Mouse (Mus musculus) adrenal gland, adult (tissue): ENCODE measurements around the gene Pgm5.

Experiments used
- DNase-seq, 2 experiments: peaks; one replicate each; pipeline ENCODE4 v3.0.0; 2022 to 2023; ENCODE audit warnings: low spot score in 1 of 2; ENCODE audit not compliant: inconsistent age in 2 of 2

Pgm5 gene

DNA sequence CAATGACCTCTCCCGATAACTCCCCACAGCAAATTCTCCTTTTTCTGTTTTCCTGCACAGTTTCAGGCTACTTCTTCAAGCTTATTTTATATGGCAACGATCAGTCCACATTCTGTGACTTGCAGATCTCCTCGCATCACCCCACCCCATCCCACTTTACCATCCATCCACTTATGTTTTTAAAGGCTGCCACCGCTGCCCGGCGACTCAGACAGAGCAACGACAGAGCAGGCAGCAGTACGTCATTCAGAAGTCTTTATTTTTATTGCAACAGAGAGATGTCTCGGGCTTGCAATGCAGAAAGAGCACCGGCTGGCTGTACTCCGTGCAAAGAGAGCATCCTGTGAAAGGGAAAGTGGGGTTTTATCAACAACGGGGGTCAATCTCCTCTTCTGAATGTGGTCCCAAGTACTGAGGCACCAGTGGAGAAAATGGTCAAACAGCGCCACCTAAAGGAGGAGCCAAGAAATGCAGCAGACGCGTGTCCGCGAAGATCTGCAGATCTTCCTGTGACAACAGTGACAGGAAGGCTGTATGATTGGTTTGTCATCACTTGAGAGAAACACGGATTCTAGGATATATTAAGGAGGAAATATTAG lies 9.5 kb upstream of the Pgm5 start:
- peak; percentile 62 to 91 for DNase-seq

DNA sequence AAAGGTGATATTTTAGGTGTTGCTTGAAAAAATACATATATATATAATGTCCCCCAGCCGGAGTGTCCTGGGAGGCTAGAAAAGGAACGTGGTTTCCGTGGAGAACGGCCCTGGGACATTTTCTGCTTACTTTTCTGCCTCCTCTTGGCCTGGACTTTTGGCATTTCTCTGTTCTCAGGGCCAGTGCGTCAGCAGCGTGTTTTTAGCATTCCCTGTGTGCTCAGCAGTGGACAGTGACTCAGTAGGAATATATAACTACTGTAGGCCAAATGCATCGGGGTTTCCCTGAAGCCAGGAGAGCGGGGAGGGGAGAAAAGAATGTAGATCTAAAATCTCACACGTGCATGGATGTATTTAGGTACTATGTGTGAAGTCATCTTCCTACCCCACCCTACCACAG lies 3.8 kb upstream of the Pgm5 start:
- peak; percentile 80 to 85 for DNase-seq

DNA sequence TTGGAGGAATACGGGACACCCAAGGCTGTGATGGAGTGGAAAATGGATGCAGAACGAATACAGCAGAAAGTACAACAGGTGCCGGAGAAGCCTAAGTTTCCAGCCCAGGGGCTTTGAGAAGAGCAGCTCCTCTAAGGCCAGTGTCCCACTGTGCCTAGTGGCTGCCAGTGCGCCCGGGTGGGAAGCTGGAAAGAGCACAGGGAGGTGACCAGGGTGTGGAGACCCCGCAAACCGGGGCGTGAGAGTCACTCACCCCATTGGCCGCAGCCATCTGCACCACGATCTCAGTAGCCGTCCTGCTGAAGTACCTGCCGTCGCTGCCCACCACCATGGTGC lies 411 bp downstream of the Pgm5 start:
- DNase-seq, result no peak

DNA sequence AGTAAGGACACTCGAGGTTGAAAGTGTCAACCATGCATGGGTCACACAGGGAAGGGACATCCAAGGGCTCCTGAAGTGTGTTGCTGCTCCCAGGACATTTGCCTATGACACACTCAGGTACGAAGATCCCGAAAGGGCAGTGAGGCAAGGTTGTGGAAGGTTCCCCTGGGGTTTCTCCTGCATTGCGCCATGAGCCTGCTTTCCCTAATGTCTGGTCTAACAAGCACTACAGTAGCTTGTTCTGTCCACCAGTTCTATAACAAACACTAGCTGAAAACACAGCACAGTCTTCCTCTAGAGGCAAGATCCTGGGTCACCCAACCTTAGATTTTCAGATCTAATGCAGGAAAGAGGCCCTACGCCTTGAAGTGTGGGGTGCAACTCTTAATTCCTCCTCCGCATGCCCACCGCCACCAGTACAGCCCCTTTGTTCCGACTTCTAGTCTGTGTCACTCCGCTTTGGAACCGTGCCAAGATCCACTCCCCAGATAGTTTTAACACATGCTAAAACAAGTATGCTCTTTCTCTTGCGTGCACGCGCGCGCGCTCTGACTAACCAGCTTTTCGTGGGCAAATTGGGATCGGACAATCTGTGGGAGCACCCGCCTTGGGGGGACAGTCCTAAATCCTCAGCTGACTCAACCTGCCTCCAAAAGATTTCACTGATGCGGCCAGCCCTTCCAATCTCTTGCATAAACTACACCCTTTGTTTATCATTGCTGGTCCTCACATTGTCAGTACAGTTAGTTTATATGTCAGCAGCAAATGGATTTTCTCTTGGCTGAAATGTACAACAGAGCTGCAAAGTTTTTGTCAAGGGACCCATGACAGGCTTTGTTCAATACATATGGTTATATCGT lies 10.0 kb downstream of the Pgm5 start:
- peak in 1 of 2 experiments; percentile 60 for DNase-seq

DNA sequence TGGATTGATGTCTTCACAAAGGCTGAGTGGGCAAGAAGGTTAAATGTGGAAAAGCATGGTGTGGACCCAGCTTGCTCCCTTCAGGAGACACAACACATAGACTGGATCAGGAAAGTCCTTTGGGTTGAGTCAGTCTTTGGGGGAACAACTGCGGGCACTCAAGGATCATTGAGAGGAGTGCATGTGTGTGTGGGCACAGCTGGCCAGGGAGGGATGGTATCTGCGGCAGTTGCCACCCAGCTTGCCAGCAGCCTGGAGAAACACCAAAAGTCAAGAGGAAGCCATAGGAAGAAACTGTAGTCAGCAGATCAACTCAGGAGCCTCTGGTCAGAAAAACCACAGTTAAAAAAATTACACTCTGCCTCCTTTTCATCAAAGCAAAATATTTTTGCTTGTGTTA lies 12.8 kb downstream of the Pgm5 start:
- DNase-seq, result no peak

DNA sequence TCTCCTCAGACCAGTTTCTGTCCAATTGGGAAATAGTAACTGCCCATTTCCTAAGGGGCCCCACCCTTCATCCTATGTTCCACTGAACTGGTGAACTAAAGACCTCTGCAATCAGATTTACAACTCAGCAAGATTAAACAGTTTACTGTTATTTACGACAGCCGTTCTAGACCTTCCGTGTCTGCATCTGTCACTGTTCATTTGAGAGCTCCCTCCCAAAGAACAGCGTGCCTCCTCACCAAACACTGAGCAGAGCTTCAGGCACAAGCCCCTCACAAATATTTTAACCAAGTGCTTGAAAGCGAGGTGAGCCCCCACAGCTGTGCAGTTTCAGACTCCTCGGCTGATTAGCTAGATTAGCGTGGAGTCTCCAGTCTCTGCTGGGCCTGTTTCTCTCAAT lies 13.3 kb downstream of the Pgm5 start:
- DNase-seq, result no peak

DNA sequence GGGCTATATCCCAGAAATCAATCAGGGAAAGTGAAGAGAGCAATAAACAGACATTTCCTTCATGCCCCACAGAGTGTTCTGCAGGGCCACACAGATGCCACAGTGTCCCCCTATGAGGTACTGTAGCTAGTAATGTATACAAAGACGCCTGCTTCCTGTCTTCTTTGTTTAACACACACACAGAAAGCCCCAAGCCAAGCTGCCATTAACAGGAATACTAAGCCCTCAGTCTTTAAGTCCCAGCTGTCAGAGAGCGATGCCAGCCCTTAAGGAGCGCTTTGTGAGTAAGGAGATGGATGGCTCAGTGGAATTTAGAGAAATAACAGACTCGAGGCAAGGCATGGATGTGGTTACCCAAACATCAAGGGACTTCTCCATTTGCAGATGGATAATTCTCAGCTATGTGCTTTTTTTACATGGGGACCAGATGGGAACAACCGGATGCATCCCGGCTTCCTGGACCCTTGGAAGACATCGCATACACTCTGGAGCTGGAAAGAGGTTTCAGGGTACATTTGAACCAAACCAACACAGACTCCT lies 16.6 kb downstream of the Pgm5 start:
- no peak for DNase-seq

DNA sequence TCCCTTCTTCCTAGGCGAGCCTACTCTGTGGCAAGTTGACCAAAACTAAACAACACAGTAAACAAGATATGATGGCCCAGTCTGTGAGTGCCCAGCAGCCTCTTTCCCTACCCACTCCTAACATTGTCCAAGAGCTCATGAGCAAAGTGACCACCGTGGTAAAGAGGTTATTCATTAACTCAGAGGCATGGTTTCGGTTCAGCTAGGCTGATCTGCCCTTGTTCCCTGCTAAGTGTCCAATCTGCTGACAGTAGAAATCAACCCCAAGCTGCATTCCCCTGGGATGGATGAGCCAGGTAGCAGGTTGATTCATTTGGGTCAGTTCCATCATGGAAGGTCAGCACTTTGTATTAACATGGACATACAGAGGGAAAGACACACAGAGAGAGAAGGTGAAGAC lies 19.6 kb downstream of the Pgm5 start:
- DNase-seq, result no peak

DNA sequence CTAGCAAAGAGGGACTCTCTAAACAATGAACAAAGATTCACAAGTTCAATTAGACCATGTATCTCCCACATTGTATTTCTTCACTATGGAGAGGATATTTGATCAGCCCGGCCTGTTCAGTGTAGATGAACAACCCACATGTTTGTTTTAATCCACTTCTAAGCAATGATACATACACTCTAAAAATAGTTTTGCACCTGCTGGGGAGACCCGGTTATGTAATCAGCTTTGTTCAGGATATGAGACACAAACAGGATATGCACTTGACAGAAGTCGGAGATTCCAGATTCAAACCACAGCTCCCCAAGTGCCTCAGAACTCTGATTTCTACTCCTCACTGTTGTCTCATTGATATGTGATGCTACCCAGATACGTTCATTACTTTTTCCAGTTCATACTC lies 37.1 kb downstream of the Pgm5 start:
- no peak for DNase-seq

DNA sequence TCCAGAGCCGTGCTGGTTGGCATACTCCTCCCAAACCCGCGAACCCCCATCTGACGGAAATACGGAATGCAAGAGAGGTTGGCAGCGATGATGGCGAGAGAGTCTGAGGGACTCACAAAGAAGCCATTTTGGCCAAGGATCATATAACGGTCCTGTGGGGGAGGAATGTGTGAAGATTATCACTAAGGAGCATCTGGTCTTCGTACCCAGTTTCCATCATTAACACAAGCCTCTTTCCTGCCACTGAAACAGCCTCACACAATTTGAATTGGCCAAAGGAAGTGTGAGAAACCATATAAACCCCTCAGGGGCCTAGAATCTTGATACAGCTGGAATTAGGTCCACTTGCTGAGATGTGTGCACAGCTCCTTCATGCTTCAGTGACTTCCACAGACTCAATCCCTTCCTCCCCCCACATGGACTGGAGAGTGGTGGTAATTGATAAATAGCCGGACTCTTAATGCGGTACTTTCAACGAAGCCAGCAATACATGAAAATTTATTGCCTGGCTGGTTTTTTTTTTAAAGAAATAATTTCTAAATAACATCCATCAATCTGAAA lies 45.9 kb downstream of the Pgm5 start:
- DNase-seq, result no peak

DNA sequence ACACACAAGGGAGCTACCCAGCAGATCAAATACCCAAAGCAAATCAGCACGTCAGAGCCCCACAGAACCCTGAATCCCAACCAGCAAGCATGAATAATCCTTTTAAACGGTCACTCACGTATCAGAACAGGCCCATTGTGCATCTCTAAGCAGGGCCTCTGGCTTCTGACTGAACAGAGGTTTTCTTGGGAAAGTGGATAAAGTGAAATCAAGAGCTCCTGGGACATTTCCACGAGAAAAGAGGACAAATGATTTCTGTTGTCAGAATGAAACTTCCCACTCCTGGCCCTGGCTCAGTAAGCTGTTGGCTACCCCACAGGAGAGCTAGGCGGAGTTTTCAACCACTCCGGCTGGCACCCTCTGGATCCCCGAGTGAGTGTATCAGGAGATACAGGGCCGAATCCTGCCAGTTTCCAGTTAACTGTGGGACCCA lies 48.8 kb downstream of the Pgm5 start:
- DNase-seq, result no peak

DNA sequence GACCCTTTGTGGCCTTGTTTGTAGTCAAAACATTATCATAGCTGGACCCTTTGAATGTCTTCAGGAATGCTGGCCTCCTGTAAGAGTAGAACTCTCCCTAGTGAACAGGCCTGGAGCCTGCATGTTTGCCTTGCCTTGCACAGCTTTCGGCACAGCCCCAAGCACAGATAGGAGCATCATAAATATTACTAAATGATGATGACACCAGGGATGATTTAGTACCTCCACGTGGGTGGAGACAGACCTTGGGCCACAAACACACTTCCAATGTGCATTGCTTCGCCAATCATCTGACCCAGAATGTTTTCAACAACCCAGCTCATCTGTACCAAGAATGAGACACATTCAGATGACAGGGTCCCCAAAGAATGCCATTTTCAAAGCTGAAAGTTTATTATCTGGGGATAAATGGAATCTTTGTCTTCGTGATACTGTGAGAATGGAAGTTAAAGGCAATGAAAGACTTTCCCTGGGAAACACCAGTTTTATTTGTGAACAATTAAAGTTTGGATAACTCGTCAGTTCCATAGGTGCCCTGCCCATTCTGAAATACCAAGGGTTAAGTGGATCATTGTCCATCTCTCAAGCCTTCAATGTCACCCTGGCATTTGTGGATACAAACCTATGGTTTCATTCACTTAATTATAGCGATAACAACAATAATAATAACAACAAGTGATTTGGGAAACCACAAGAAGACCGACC lies 49.4 kb downstream of the Pgm5 start:
- peak; percentile 70 to 93 for DNase-seq

DNA sequence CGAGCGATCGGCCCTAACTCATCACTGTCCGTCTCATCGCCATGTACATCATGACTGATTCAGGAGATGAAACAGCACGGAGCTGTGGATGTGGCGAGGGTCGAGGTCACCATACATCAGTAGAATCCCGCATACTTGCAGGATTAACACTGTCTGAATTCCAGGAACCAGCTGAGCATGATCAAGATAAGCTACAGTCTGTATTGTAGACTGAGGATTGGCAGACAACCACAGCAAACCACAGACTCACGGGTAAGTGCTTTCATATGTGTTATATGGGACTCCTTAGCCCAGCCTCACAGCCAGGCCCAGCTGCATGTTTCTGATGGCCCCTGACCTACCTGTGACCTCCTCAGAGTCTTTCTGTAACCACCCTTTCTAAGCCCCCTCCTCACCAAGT lies 50.2 kb downstream of the Pgm5 start:
- peak in 1 of 2 experiments; percentile 63 for DNase-seq

DNA sequence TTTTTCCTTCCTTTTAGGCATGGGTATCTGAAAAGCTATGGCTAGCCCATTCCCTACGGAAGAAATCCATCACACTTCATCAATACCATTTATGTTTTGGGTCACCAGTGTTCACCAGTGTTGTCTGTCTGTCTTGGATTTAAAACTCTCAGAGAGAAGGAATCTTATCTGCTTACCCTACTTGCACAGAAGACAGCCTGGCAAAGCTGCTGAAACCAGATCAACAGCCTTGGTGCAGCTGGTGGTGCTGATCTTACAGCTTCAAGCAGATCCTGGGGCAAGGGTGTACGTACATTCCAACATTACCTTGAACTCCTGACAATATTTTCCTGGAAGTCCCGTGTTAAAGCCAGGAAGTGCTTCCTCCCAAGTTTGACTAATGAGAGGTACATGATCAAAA lies 55.6 kb downstream of the Pgm5 start:
- no peak for DNase-seq

DNA sequence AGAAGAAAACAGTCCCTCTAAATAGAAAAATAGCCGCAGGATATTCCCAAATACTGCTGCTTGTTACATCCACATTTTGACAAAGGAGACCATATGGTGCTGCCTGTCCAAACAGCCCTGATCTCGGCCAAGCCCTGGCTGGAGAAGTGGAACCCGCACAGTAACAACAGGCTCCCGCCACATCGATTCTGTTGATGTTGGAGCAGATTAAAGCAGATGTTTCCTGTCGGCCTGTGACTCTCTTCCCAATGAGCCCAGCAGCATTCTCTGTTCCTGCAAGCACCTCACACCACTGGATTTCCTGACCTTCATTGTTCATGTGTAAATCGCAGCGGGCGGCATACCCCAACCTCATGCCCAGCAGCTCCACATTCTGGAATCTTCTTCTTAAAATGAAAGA lies 64.0 kb downstream of the Pgm5 start:
- DNase-seq, result no peak

DNA sequence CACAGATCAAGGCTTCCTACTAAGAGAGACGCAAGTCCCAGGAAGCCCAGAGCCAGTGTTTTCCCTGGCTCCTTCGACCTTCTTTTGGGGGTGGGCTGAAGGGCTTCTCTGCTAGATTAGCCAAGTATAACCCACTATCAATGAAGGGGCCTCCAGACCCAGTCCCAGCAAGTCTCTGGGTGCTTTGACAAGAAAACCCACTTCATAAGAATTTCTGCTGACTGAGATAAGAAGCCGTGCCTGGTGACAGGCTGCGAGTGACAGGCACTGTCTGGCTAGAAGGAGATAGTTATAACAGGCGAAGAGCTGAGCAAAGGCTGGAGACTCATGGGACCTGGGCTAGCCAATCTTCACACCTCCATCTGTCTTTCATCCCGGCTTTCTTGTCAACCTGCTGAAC lies 67.3 kb downstream of the Pgm5 start:
- DNase-seq, result peak in 1 of 2 experiments; percentile 50

DNA sequence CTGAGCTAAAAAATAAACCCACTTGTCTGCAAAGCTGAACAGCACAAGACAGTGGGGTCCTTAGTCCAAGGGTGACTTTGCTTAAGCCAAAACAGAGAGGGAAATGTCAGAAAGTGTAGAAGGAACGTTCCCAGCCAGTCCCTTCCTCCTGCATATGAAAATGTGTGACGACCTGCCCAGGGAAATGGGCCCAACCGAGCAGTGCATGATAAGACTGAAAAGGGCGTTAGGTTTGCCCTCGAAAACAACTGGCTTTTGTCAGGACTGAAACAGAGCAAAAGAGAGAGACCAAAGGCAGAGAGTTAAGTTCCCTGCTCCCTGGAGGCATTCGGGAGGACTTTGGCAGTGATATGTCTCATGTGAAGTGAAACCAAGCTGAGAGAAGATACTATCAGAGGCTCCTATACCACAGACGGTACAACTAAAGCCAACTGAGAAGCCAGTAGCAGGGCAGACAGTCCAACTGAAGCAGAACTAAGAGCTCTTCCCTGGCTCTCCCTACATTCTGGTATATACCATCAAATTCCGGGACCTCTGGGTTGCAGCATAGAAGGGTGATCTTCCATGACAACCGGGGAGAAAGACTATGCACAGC lies 68.0 kb downstream of the Pgm5 start:
- DNase-seq, result no peak

DNA sequence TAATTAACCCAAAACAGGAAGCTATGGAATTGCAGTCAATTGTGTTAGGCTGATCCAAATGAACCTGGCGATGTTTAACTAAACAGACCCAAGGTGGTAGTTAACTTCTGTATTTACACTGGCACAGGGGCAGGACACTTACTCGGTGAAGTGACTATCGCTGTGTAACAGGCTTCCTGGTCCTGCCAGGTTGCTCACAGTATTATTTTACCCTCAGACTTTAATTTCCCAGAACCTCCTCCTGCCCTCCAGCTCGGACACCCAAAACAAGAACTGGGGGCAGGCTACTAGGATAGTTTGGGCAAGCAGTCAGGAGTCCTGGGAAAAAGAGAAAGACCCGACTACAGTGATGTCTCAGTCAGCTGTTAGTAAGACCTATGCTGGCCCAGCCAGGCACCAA lies 68.8 kb downstream of the Pgm5 start:
- no peak for DNase-seq

DNA sequence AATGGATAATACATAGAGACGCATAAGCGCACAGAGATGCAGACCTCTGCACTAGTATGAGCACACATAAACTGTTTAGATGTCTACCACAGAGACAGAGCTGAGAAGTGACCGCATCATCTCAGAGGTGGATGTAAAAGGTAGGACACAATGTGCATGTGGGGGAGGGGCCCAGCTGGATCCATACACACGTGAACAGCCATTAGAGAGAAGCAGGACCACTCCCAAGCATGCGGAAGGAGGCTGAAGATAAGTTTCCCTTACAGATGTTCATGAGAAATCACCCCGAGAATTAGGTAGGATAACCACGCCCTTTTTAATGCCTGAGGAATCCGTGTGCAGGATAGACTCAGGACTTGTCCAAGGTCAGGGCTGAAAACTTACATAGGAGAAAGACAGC lies 75.8 kb downstream of the Pgm5 start:
- DNase-seq, result no peak

DNA sequence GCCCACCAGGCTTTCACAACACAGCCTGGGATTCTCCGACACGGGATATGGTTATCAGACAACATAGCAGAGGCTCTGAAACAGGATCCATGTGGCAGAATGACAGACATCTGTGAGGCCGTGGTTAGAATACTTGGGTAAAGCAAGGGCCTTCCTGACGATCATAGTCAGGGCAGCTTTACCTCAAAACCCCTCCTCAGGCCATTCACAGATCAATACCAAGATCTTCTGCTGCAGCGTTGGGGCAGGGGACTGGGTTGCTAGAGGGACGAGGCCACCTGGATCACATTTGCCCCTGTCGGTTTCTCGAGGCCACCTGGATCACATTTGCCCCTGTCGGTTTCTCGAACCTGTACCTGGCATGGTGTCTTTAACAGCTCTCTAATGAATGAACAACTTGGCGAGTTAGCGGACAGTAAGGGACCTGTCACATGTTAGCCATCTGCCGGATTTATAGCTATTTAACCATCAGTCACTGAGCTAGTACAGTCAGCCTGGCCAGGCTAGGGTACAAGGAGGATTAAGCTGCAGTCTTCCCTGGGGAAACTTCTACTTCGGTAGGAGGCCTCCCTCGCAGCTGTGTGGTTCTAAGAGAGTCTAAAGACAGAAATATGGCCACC lies 76.5 kb downstream of the Pgm5 start:
- no peak for DNase-seq

DNA sequence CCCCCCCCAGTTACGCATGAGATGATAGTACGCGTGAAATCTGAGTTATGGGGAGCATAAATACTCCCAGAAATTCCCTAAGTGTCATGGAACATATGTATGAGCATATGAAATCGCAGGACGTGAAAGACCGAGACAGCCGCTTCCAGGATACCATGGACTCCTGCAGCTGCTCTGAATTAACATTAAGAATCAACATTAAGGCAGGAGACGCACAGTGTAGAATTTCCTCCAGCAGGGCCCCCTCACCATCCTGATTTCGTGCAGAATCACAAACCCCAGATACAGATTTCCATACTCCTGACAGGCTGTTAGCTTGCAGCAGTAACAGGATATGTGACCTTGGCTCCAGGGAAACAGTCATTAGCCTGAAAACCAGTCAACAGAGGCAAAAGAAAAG lies 77.9 kb downstream of the Pgm5 start:
- no peak for DNase-seq
